Mouse (Mus musculus): ENCODE measurements around the gene Fes. TPM values are rescaled to one million over a fixed set of nuclear protein-coding genes. Genes with fewer than 3 reads are reported as not detected.

The Fes gene
- total RNA-seq, 1 experiment from 2014 or later: 52.5 TPM

DNA sequence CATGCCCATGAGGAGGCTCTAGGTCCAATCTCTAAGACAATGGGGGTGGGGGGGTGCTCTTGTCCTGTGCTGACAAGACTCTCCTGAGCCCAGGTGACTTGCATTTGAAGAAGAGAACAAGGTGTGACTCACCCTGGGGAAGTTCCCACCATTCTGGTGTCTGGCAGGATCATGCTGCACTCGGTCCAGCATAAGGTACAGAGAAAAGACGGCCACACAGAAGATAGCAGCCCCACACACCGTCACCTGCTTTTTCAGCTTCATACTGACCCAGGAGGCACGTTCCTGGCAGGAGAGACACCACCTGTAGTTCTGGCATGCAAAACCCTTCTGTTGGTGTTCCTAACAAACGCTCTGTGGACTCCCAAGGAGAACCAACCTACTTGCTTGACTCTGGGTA lies 18.3 kb downstream of the Fes start:
- no peak for ATAC-seq (replicated peaks in 1 of 2; ENCODE audit: insufficient read depth in 1 of 2, low FRiP score in 2 of 2, low TSS enrichment in 1 of 2, low read depth in 1 of 2, poor library complexity in 2 of 2, severe bottlenecking in 2 of 2)

DNA sequence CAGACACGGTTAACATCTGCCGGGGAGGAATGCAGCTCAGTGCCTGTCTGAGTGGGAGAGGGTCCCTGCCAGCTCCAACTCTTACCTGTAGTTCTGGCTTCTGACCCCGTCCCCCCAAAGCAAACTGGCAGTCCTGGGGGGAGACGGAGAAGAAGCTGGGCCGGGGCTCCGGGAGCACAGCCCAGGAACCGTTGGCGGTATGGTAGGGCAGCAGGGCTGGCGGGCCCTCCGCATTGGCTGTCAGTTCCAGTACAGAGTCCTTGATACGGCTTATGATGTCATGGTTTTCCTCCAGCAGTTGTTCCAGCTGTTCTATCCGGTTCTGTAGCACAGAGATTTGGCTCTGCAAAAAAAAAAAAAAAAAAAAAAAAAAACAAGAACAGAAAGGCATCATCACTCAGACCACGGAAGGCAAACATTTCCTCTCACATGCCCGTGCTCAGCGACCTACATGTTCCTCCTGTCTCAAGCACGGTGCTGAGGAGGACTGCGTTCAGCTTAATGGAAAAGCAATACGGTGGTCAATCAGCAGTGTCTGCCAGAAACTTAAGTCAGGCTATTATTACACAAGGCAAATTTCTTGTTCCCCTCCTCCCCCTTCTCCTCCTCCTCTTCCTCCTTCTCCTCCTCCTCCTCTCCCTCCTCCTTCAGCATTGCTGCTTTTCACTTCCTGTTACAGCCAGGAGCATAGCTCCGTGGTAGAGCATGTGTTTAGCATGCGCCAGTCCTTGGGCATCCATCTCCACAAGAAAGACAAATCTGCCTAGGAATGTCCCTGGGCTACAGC lies 18.9 kb downstream of the Fes start:
- ATAC-seq (replicated peaks in 1 of 2; ENCODE audit: insufficient read depth in 1 of 2, low FRiP score in 2 of 2, low TSS enrichment in 1 of 2, low read depth in 1 of 2, poor library complexity in 2 of 2, severe bottlenecking in 2 of 2): peak; percentile 52 to 55

- ATAC-seq (replicated peaks in 1 of 2; ENCODE audit: insufficient read depth in 1 of 2, low FRiP score in 2 of 2, low TSS enrichment in 1 of 2, low read depth in 1 of 2, poor library complexity in 2 of 2, severe bottlenecking in 2 of 2): no peak
Observed at GRCm38 (mm10) chr7:80368009-80368408, 19.7 kb downstream of the Fes start.

DNA sequence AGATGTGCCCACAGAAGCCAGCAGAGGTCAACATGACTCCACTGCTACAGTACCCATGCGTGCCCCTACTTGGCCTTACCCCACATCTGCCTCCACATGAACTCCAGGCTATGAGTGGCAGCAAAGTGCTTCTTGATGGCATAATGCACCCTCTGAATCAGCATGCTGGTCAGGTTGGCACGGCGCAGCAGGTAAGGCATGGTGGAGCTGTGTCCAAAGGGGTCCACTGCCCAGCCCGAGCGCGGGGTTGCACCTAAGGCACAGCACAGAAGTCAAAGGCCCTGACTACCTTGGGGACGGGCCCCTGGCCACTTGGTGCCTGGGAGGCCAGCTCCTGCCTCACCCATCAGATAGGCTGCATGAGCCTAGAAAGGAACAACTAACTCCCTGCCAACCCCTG lies 20.5 kb downstream of the Fes start:
- ATAC-seq (replicated peaks in 1 of 2; ENCODE audit: insufficient read depth in 1 of 2, low FRiP score in 2 of 2, low TSS enrichment in 1 of 2, low read depth in 1 of 2, poor library complexity in 2 of 2, severe bottlenecking in 2 of 2): no peak

DNA sequence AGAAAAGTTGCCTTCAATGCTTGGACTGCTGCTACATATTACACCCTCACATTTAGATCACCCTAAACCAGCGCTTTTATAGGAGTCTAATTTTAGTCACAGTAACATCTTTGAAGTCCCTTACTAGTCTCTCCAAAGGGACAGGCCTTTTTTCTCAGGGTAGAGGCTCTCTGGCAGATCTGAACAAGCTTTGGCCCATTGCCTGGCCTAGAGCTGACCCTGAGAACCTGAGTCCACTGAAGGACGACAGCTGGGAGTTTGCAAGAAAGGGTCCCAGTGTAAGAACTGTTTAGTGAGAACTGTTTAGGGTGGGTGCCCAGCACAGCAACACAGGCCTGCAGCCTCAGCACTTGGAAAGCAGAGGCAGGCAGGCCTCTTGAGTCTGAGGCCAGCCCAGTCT lies 22.0 kb downstream of the Fes start:
- ATAC-seq (replicated peaks in 1 of 2; ENCODE audit: insufficient read depth in 1 of 2, low FRiP score in 2 of 2, low TSS enrichment in 1 of 2, low read depth in 1 of 2, poor library complexity in 2 of 2, severe bottlenecking in 2 of 2): no peak

- no peak for ATAC-seq (replicated peaks in 1 of 2; ENCODE audit: insufficient read depth in 1 of 2, low FRiP score in 2 of 2, low TSS enrichment in 1 of 2, low read depth in 1 of 2, poor library complexity in 2 of 2, severe bottlenecking in 2 of 2)
Observed at GRCm38 (mm10) chr7:80360435-80360834, 27.3 kb downstream of the Fes start.

DNA sequence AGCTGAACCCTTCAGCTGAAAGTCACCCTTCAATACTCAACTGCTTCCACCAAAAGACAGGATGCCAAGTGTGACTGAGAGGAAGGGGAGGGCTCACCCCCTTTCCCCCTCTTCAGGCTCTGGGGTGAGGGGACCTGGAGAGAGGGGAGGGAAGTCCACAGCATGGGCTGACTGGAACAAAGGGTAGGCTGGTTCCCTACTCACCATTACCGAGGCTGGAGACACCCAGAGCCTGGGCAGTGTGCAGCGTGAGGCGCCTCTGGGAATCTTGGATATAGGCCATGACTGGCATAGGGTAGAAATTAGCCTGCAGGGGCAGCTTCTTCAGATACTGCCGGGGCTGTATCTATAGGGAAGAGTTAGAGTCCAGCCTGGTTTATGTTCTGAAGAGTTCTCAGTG lies 29.7 kb downstream of the Fes start:
- ATAC-seq (replicated peaks in 1 of 2; ENCODE audit: insufficient read depth in 1 of 2, low FRiP score in 2 of 2, low TSS enrichment in 1 of 2, low read depth in 1 of 2, poor library complexity in 2 of 2, severe bottlenecking in 2 of 2): no peak

GRCm38 (mm10) chr7:80357156-80357555 lies 30.6 kb downstream of the Fes start:
- no peak for ATAC-seq (replicated peaks in 1 of 2; ENCODE audit: insufficient read depth in 1 of 2, low FRiP score in 2 of 2, low TSS enrichment in 1 of 2, low read depth in 1 of 2, poor library complexity in 2 of 2, severe bottlenecking in 2 of 2)

DNA sequence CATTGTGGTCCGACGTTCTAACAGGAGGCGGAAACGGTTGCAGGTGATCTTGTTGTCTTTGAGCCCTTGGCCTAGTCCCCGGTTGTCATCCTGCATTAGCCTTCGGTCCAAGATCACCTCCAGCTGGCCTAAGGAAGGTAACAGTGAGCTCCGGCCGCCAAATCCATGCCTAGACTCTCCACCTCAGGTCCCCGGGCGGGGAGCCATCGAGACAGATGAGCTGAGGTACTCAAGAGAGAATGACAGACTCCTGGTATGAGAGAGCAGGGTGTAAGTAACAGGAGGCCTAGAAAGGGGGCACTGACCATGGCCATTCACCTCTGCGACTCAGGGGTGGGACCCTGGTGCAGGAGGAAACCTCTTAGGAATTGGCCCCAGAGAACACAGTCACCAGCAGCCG lies 31.4 kb downstream of the Fes start:
- no peak for ATAC-seq (replicated peaks in 1 of 2; ENCODE audit: insufficient read depth in 1 of 2, low FRiP score in 2 of 2, low TSS enrichment in 1 of 2, low read depth in 1 of 2, poor library complexity in 2 of 2, severe bottlenecking in 2 of 2)

GRCm38 (mm10) chr7:80352920-80353319 lies 34.8 kb downstream of the Fes start:
- no peak for ATAC-seq (replicated peaks in 1 of 2; ENCODE audit: insufficient read depth in 1 of 2, low FRiP score in 2 of 2, low TSS enrichment in 1 of 2, low read depth in 1 of 2, poor library complexity in 2 of 2, severe bottlenecking in 2 of 2)

- ATAC-seq (replicated peaks in 1 of 2; ENCODE audit: insufficient read depth in 1 of 2, low FRiP score in 2 of 2, low TSS enrichment in 1 of 2, low read depth in 1 of 2, poor library complexity in 2 of 2, severe bottlenecking in 2 of 2): no peak
Observed at GRCm38 (mm10) chr7:80350808-80351207, 36.9 kb downstream of the Fes start.

- no peak for ATAC-seq (replicated peaks in 1 of 2; ENCODE audit: insufficient read depth in 1 of 2, low FRiP score in 2 of 2, low TSS enrichment in 1 of 2, low read depth in 1 of 2, poor library complexity in 2 of 2, severe bottlenecking in 2 of 2)
Observed at GRCm38 (mm10) chr7:80347670-80348586, 39.8 kb downstream of the Fes start.

GRCm38 (mm10) chr7:80346830-80347229 lies 40.9 kb downstream of the Fes start:
- no peak for ATAC-seq (replicated peaks in 1 of 2; ENCODE audit: insufficient read depth in 1 of 2, low FRiP score in 2 of 2, low TSS enrichment in 1 of 2, low read depth in 1 of 2, poor library complexity in 2 of 2, severe bottlenecking in 2 of 2)

GRCm38 (mm10) chr7:80346173-80346572 lies 41.6 kb downstream of the Fes start:
- ATAC-seq (replicated peaks in 1 of 2; ENCODE audit: insufficient read depth in 1 of 2, low FRiP score in 2 of 2, low TSS enrichment in 1 of 2, low read depth in 1 of 2, poor library complexity in 2 of 2, severe bottlenecking in 2 of 2): no peak

GRCm38 (mm10) chr7:80343270-80344018 lies 44.3 kb downstream of the Fes start:
- ATAC-seq (replicated peaks in 1 of 2; ENCODE audit: insufficient read depth in 1 of 2, low FRiP score in 2 of 2, low TSS enrichment in 1 of 2, low read depth in 1 of 2, poor library complexity in 2 of 2, severe bottlenecking in 2 of 2): no peak

DNA sequence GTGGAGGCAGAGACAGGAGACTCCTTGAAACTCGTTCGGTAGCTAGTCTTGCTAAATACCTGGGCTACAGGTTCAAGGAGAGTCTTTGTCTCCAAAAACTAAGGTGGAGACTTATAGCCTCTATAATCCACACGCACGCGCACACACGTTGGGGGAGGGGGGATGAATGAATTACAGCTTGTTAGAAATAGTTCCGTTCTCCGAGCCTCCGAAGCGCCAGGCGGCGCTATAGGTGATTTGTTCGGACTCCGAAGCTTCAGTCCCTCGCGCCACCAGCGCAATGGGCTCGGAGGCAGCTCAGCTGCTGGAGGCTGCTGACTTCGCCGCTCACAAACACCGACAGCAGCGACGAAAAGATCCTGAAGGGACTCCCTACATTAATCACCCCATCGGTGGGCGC lies 44.9 kb downstream of the Fes start, which contains the start of gene Hddc3:
Gene Hddc3 (plus strand): TSS at position 247 of the 400 bp plus-strand sequence.
- peak; percentile 40 to 60 for ATAC-seq (replicated peaks in 1 of 2; ENCODE audit: insufficient read depth in 1 of 2, low FRiP score in 2 of 2, low TSS enrichment in 1 of 2, low read depth in 1 of 2, poor library complexity in 2 of 2, severe bottlenecking in 2 of 2)

DNA sequence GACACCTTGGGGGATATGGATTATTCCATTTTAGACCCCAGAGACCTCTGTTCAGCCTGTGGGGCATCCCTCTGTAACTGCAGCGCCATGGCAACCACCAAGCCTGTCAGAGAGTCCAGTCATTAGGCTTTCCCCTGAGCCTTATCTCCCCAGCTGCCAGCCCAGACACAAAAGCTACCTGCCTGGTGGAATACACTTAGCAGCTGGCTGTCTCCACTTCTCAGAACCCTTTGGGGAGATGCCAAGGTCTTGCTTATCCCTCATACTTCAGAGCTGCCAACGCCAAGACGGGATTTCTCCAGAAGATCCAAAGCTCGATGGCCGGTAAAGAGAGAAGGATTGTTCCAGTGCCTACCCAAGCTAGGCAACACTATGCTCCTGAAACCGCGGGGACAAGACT lies 46.0 kb downstream of the Fes start:
- ATAC-seq (replicated peaks in 1 of 2; ENCODE audit: insufficient read depth in 1 of 2, low FRiP score in 2 of 2, low TSS enrichment in 1 of 2, low read depth in 1 of 2, poor library complexity in 2 of 2, severe bottlenecking in 2 of 2): no peak

DNA sequence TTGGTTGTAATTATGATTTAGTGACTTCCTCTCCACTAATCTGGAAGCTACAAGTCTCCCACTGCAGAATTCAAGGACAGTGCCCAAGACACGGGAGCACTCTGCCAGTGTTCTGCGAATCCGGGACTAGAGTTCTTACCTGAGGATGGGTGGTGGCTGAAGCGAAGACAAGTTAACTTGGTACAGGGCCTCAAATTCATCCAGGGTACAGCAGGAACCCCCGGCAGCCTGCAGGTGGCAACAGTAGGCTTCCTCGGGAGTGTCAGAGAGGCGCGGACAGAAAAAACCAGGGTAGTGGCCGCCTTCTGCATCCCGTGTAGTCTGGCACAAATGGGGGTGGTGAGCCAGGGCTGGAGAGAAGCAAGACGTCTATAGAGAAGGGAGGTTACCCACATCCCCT lies 47.0 kb downstream of the Fes start, which contains the start of gene Unc45a:
Gene Unc45a (minus strand): TSS at position 213 of the 400 bp plus-strand sequence.
- peak; percentile 52 to 72 for ATAC-seq (replicated peaks in 1 of 2; ENCODE audit: insufficient read depth in 1 of 2, low FRiP score in 2 of 2, low TSS enrichment in 1 of 2, low read depth in 1 of 2, poor library complexity in 2 of 2, severe bottlenecking in 2 of 2)

Data from hematopoietic stem cell, adult 5-6 weeks (primary cell).